ENCODE assay signal across 27 mouse cellular contexts in genomic region chr16:95637850-95638249, GRCm38 (mm10). TPM values are rescaled to one million over a fixed set of nuclear protein-coding genes. Genes with fewer than 3 reads are reported as not detected.
A peak's percentile ranks its signal among the peaks of the same experiment; 100 is the strongest.
DNase-seq lines count a peak whose midpoint lies in the region; ATAC-seq and TF ChIP-seq lines count a peak whose summit lies in the region.
"Had no signal": no experiment of that assay in that cellular context is flagged by ENCODE, and none has a peak within 500 bp of the region (broad histone marks: within the 10 kb centered on the region; RNA-seq: fewer than 3 reads in every experiment).

No protein-coding gene starts in this region.

- TF ChIP-seq CTCF in lung, embryonic 14.5 days (IDR thresholded peaks at IDR 0.05; ENCODE audit: low read depth) = no peak
- no peak for TF ChIP-seq CTCF in kidney, adult 2 months (conservative IDR thresholded peaks at IDR 0.05; ENCODE audit: insufficient read depth, insufficient read length, low read depth, low read length)

- no peak overlapping the region for H3K9ac ChIP-seq in lung, embryonic 14.5 days
- H3K9ac ChIP-seq in limb, embryonic 14.5 days (ENCODE audit: low read depth, low read length, severe bottlenecking) = no peak overlapping the region
- H3K9ac ChIP-seq: forebrain, embryonic 13.5 days; heart, embryonic 13.5 days; hindbrain, embryonic 12.5 days; hindbrain, embryonic 15.5 days had no signal

- H3K4me2 ChIP-seq in lung, embryonic 14.5 days = no peak overlapping the region
- no peak overlapping the region for H3K4me2 ChIP-seq in limb, embryonic 14.5 days (replicated peaks; ENCODE audit: low read depth, low read length, severe bottlenecking)
- H3K4me2 ChIP-seq: forebrain, embryonic 13.5 days; heart, embryonic 13.5 days; hindbrain, embryonic 12.5 days; hindbrain, embryonic 15.5 days had no signal

- H3K27ac ChIP-seq in lung, embryonic 14.5 days (ENCODE audit: low read depth) = no peak overlapping the region
- H3K27ac ChIP-seq in limb, embryonic 14.5 days (replicated peaks; ENCODE audit: low read depth, low read length) = no peak overlapping the region
- no peak overlapping the region for H3K27ac ChIP-seq in kidney, adult 2 months (ENCODE audit: insufficient read depth, low read depth, low read length)
- H3K27ac ChIP-seq: forebrain, embryonic 10.5 days; forebrain, embryonic 13.5 days; heart, adult 2 months; heart, embryonic 10.5 days; heart, embryonic 13.5 days; hindbrain, embryonic 12.5 days; hindbrain, embryonic 15.5 days had no signal

- peak; percentile 19 for DNase-seq in lung, embryonic 14.5 days
- no peak for DNase-seq in lung, adult 18-20 months
- DNase-seq in forelimb bud, embryonic 11.5 days (ENCODE audit: low read depth, low spot score) = peak; percentile 70
- peak; percentile 33 for DNase-seq in limb, embryonic 14.5 days (ENCODE audit: low spot score)
- peak; percentile 25 for DNase-seq in skeletal muscle tissue, adult 2 months (ENCODE audit: low read depth, low spot score)
- no peak for DNase-seq in spleen, postnatal 36 days (ENCODE audit: low spot score in 2 of 2)
- no peak for DNase-seq in layer of hippocampus, postnatal 10 days (ENCODE audit: low spot score in 2 of 2)
- DNase-seq in kidney, adult 2 months = no peak
- DNase-seq: adrenal gland, postnatal 10 days; adrenal gland, postnatal 36 days; cerebellum, adult 11 months; cerebellum, adult 2 months; cerebellum, adult 9-11 months; cerebellum, postnatal 25 days; gastrocnemius, postnatal 10 days; gastrocnemius, postnatal 36 days; heart, adult 2 months; heart, postnatal 14 days had no signal

- no peak overlapping the region for H3K4me3 ChIP-seq in lung, embryonic 14.5 days (ENCODE audit: low read depth, low read length)
- no peak overlapping the region for H3K4me3 ChIP-seq in limb, embryonic 14.5 days (replicated peaks; ENCODE audit: low read length)
- H3K4me3 ChIP-seq in kidney, adult 2 months (ENCODE audit: insufficient read depth, low read depth, low read length) = no peak overlapping the region
- H3K4me3 ChIP-seq: forebrain, embryonic 10.5 days; forebrain, embryonic 13.5 days; heart, adult 2 months; heart, embryonic 10.5 days; heart, embryonic 13.5 days; hindbrain, embryonic 12.5 days; hindbrain, embryonic 15.5 days had no signal

- no peaks in the 10 kb centered on the region for H3K9me3 ChIP-seq in lung, embryonic 14.5 days (ENCODE audit: low read depth, low read length)
- H3K9me3 ChIP-seq in limb, embryonic 14.5 days (ENCODE audit: control insufficient read depth, low read length) = no peaks in the 10 kb centered on the region
- H3K9me3 ChIP-seq: forebrain, embryonic 10.5 days; forebrain, embryonic 13.5 days; heart, embryonic 10.5 days; heart, embryonic 13.5 days; hindbrain, embryonic 12.5 days; hindbrain, embryonic 15.5 days had no signal

- 33% methylated on average over 7 of the region's 7 CpGs for WGBS in lung, embryonic 14.5 days
- 18% methylated on average over 7 of the region's 7 CpGs for WGBS in limb, embryonic 14.5 days
- 55% methylated on average over 7 of the region's 7 CpGs for WGBS in kidney, adult 2 months

- no peaks in the 10 kb centered on the region for H3K36me3 ChIP-seq in lung, embryonic 14.5 days (ENCODE audit: insufficient read depth)
- H3K36me3 ChIP-seq in limb, embryonic 14.5 days (ENCODE audit: control insufficient read depth, insufficient read depth, low read length) = no peaks in the 10 kb centered on the region
- H3K36me3 ChIP-seq in kidney, adult 2 months (ENCODE audit: control insufficient read depth, insufficient read depth, low read length) = no peaks in the 10 kb centered on the region
- H3K36me3 ChIP-seq: forebrain, embryonic 10.5 days; heart, embryonic 10.5 days; heart, embryonic 13.5 days; hindbrain, embryonic 12.5 days; hindbrain, embryonic 15.5 days had no signal

- no peaks in the 10 kb centered on the region for H3K27me3 ChIP-seq in lung, embryonic 14.5 days (ENCODE audit: insufficient read depth, low read length)
- H3K27me3 ChIP-seq in limb, embryonic 14.5 days (ENCODE audit: control insufficient read depth, insufficient read depth, low read length) = no peaks in the 10 kb centered on the region
- H3K27me3 ChIP-seq in kidney, adult 2 months (replicated peaks; ENCODE audit: control insufficient read depth, insufficient read depth, low read length) = no peaks in the 10 kb centered on the region
- H3K27me3 ChIP-seq: forebrain, embryonic 13.5 days; heart, embryonic 13.5 days; hindbrain, embryonic 12.5 days; hindbrain, embryonic 15.5 days had no signal

- ATAC-seq in lung, embryonic 14.5 days (ENCODE audit: insufficient read depth) = no peak
- ATAC-seq in limb, embryonic 14.5 days (ENCODE audit: low FRiP score, low read depth) = no peak
- ATAC-seq: activated CD4-positive, CD25-positive, alpha-beta regulatory T cell, adult 4 months; CD4-positive, CD25-positive, alpha-beta regulatory T cell, adult 4 months; forebrain, embryonic 13.5 days; forebrain, embryonic 16.5 days had no signal

- no peak for TF ChIP-seq POLR2A in limb, embryonic 14.5 days (IDR thresholded peaks at IDR 0.05; ENCODE audit: borderline replicate concordance, extremely low read depth, insufficient read depth, insufficient read length)
- TF ChIP-seq POLR2A in kidney, adult 2 months (IDR thresholded peaks at IDR 0.05; ENCODE audit: low read depth, low read length) = no peak

- H3K4me1 ChIP-seq in lung, embryonic 14.5 days (ENCODE audit: insufficient read depth) = no peaks in the 10 kb centered on the region
- H3K4me1 ChIP-seq in limb, embryonic 14.5 days (ENCODE audit: control insufficient read depth, insufficient read depth, low read length) = peaks cover 5% of the 10 kb centered on the region
- H3K4me1 ChIP-seq in kidney, adult 2 months (ENCODE audit: control insufficient read depth, insufficient read depth, low read length) = no peaks in the 10 kb centered on the region
- H3K4me1 ChIP-seq: forebrain, embryonic 10.5 days; forebrain, embryonic 13.5 days; heart, embryonic 13.5 days; hindbrain, embryonic 12.5 days; hindbrain, embryonic 15.5 days had no signal

RNA-seq across cellular contexts. Expression of gene Erg, which starts 51.5 kb away (rescaled TPM):
- polyA plus RNA-seq in lung, embryonic 14.5 days (2014; fragmentation: Nextera tagmentation; extraction: Ambion mirVana) = 8.6 and 9.1 TPM in 2 replicates
- 40.6 and 52.5 TPM in 2 replicates for polyA plus RNA-seq in limb, embryonic 14.5 days (2012; rRNA removed)
- polyA plus RNA-seq in limb, embryonic 14.5 days (2014; fragmentation: Nextera tagmentation; extraction: Ambion mirVana) = 18.9 and 21.6 TPM in 2 replicates
- total RNA-seq in layer of hippocampus, postnatal 10 days (2021) = 1 to 10 TPM; 6.5 to 8.2 TPM
- 15.3 and 20.0 TPM in 2 replicates for polyA plus RNA-seq in kidney, adult 2 months (2012; rRNA removed)
- polyA plus RNA-seq: activated CD4-positive, CD25-positive, alpha-beta regulatory T cell, adult 4 months; CD4-positive, CD25-positive, alpha-beta regulatory T cell, adult 4 months had no signal

Comparison
In these comparisons a context has a peak if more than half of its experiments do, and no peak if none do; other contexts are left out.
1. DNase-seq: peak in lung, embryonic 14.5 days (single experiment), forelimb bud, embryonic 11.5 days (single experiment), limb, embryonic 14.5 days (single experiment) and skeletal muscle tissue, adult 2 months (single experiment); none in lung, adult 18-20 months (0 of 2), spleen, postnatal 36 days (0 of 2), layer of hippocampus, postnatal 10 days (0 of 2) and kidney, adult 2 months (single experiment).